Comparison of ENCODE assay signal across 8 mouse cellular contexts in genomic region chr10:43577997-43578331, GRCm38 (mm10). TPM values are rescaled to one million over a fixed set of nuclear protein-coding genes. Genes with fewer than 3 reads are reported as not detected.
A peak's percentile ranks its signal among the peaks of the same experiment; 100 is the strongest.
DNase-seq lines count a peak whose midpoint lies in the region; ATAC-seq lines count a peak whose summit lies in the region.

Gene Cd24a (plus strand): TSS chr10:43578284.

- no peak for ATAC-seq in neural tube, embryonic 15.5 days (ENCODE audit: low FRiP score)

- intact Hi-C loops in left cerebral cortex, postnatal 14 days (cut with DNase I) = loop anchor here (5.0 to 10.0 kb wide), 2 partner anchors 324 to 657 kb away; partner anchors contain the start of genes Qrsl1 and Rtn4ip1

- peak within 1 kb of the TSS; percentile 100 for H3K27ac ChIP-seq in limb, embryonic 10.5 days
- peak within 1 kb of the TSS; percentile 98 for H3K27ac ChIP-seq in neural tube, embryonic 15.5 days (replicated peaks)

- no peaks in the 10 kb centered on the region for H3K27me3 ChIP-seq in limb, embryonic 10.5 days (ENCODE audit: low read depth, poor library complexity, severe bottlenecking)
- H3K27me3 ChIP-seq in neural tube, embryonic 15.5 days (replicated peaks) = no peaks in the 10 kb centered on the region

- H3K4me2 ChIP-seq in neural tube, embryonic 15.5 days = peak within 1 kb of the TSS; percentile 86

- DNase-seq in left cerebral cortex, postnatal 14 days (ENCODE audit: low spot score in 2 of 2) = no peak
- DNase-seq in left cerebral cortex, adult 11 months (ENCODE audit: low spot score) = no peak
- DNase-seq in adrenal gland, postnatal 4 days (ENCODE audit: low spot score in 2 of 2) = no peak
- DNase-seq in gastrocnemius, adult 18-20 months (ENCODE audit: low spot score) = no peak
- DNase-seq in limb, embryonic 10.5 days (ENCODE audit: low spot score) = no peak
- no peak for DNase-seq in cerebellum, adult 8-10 months
- DNase-seq in thymus, postnatal 10 days (ENCODE audit: low spot score in 2 of 2) = no peak

- WGBS in limb, embryonic 10.5 days = under 1% methylated on average over 6 of the region's 6 CpGs
- WGBS in neural tube, embryonic 15.5 days = under 1% methylated on average over 6 of the region's 6 CpGs

- H3K36me3 ChIP-seq in limb, embryonic 10.5 days = peaks cover 20% of the 10 kb centered on the region
- peaks cover 10% of the 10 kb centered on the region for H3K36me3 ChIP-seq in neural tube, embryonic 15.5 days

- no peaks in the 10 kb centered on the region for H3K9me3 ChIP-seq in limb, embryonic 10.5 days (replicated peaks)
- no peaks in the 10 kb centered on the region for H3K9me3 ChIP-seq in neural tube, embryonic 15.5 days (replicated peaks)

- H3K4me1 ChIP-seq in limb, embryonic 10.5 days = peaks cover 21% of the 10 kb centered on the region
- peaks cover 23% of the 10 kb centered on the region for H3K4me1 ChIP-seq in neural tube, embryonic 15.5 days

- peak within 1 kb of the TSS; percentile 86 for H3K4me3 ChIP-seq in limb, embryonic 10.5 days
- peak within 1 kb of the TSS; percentile 74 for H3K4me3 ChIP-seq in neural tube, embryonic 15.5 days (replicated peaks)

- peak within 1 kb of the TSS; percentile 97 for H3K9ac ChIP-seq in neural tube, embryonic 15.5 days (replicated peaks)

RNA-seq across cellular contexts. Expression of gene Cd24a, which starts in this region (rescaled TPM):
- total RNA-seq in left cerebral cortex, postnatal 14 days (2021) = 10 to 100 TPM; 43.8 to 46.5 TPM
- 100 to 1,000 TPM; 139 to 224 TPM for total RNA-seq in adrenal gland, postnatal 4 days (2021)
- 100 to 1,000 TPM; 173 to 219 TPM for total RNA-seq in gastrocnemius, adult 18-20 months (2021)
- polyA plus RNA-seq in limb, embryonic 10.5 days (2016; fragmentation: Nextera tagmentation; extraction: Ambion mirVana) = 568 and 623 TPM in 2 replicates
- polyA plus RNA-seq in neural tube, embryonic 15.5 days (2015; fragmentation: Nextera tagmentation; extraction: Ambion mirVana) = 638 and 740 TPM in 2 replicates
